Mouse (Mus musculus): ENCODE results near the gene Corin.

The Corin gene

GRCm38 (mm10) chr5:72443007-72443406 is 61.3 kb downstream of the Corin start:
- no peak for DNase-seq (ENCODE audit: low spot score in 2 of 2)

DNA sequence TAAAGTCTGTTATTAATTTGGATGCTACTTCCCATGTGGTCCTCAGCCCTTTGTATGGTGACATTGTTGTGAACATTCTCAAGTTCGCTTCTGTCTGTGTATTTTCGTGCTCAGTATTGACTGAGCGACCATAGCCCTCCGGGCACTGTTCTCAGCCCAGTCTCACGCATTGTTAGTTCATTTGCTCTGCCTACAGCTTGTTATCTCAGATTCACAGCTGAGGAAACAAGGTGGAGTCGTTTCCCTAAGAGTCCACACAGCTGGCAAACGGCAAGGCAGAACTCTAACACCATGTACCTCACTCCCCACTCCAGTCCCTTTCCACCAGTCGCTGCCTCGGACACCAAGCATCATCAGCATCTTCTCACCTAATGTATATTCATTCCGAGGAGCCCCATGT is 63.1 kb downstream of the Corin start:
- no peak for DNase-seq (ENCODE audit: low spot score in 2 of 2)

DNA sequence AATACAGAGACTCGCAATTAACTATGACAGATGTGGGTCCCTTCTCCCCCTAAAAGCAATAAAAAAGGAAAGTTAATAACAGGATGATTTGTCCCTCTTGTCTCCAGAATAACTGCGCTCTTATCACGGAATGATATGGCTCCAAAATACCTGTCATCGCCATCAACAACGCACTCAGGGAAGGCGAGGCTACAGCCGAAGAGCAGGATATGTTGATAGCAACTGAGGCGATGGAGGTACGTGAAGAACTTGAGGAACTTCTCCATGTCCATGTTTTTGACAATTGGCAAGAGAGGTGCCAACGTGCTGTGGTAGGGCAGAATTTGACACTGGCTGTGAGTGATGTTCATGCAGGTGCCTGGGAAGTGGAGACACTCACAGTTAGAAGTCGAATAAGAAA is 69.2 kb downstream of the Corin start:
- DNase-seq (ENCODE audit: low spot score in 2 of 2) = no peak

GRCm38 (mm10) chr5:72431856-72432255 is 72.4 kb downstream of the Corin start:
- no peak for DNase-seq (ENCODE audit: low spot score in 2 of 2)

DNA sequence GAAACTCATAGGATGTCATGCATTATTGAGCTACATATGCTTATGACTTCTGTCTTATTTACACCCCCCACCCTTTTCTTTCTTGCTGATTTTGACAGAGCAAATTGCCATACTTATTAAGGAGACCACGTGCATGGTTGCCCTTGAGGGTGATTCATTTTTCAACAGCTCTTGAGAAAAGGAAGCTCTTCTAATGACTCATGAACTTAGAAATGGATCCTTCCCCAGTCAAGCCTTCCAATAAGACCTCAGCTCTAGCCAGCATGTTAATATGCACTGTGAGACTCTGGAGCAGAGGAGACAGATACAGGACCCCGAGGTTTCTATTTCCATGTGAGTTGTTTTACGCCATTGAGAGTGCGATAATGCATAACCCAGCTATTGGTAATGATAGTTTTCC is 76.7 kb downstream of the Corin start:
- no peak for DNase-seq (ENCODE audit: low spot score in 2 of 2)

DNA sequence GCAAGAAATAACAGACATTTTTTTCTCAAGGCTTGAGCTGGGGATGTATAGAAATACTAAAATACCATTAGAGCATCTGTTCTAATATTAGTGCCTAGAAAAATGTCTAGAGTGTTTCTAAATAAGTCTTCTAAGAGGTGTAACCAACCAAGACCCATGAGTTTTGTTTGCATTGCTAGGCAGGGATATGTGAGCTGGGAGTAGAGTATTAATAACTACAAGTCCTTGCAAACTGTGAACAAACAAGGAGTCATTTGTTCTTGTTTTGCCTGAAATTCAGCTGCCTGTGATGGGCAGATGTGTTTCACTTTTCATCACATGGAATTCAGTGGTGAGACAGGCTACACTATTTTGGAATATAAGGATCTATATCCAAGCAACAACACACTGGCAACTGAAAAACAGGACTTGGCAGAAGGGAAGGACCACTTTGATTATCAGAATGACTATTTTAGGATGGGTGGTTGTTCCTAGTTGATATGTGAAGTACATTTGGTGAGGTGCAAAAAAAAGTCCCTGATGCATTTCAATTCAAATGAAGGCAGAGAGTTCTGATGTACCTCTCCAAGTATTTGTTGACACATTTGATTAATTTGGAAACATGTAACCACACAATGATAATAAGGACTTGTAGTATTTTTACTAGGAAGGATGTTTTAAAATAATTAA is 78.8 kb downstream of the Corin start:
- DNase-seq (ENCODE audit: low spot score in 2 of 2) = no peak

- DNase-seq (ENCODE audit: low spot score in 2 of 2) = no peak
Observed at GRCm38 (mm10) chr5:72411874-72412329, 92.4 kb downstream of the Corin start.

GRCm38 (mm10) chr5:72410841-72411240 is 93.4 kb downstream of the Corin start:
- no peak for DNase-seq (ENCODE audit: low spot score in 2 of 2)

- DNase-seq (ENCODE audit: low spot score in 2 of 2) = peak in 1 of 2 experiments; percentile 21
Observed at GRCm38 (mm10) chr5:72403376-72403775, 100.9 kb downstream of the Corin start.

DNA sequence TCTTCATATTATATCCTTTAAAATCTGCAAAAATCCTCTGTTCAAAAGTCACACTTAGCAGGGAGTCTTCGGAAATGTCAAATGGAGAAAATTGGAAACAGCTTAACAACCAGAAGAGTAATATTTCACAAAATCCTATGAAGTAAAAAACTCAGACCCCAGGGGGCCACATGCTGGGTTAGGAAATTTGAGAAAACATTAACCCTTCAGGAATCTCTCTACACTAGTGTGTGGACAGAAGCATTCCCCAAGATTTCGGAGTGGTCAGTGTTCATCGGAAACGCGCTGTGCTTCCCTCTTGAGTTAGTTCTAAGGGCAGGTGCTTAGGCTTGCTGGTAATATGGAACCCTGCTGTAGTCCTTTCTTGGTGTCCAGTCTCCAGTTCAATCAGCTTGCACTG is 101.4 kb downstream of the Corin start:
- DNase-seq (ENCODE audit: low spot score in 2 of 2) = peak in 1 of 2 experiments; percentile 5

DNA sequence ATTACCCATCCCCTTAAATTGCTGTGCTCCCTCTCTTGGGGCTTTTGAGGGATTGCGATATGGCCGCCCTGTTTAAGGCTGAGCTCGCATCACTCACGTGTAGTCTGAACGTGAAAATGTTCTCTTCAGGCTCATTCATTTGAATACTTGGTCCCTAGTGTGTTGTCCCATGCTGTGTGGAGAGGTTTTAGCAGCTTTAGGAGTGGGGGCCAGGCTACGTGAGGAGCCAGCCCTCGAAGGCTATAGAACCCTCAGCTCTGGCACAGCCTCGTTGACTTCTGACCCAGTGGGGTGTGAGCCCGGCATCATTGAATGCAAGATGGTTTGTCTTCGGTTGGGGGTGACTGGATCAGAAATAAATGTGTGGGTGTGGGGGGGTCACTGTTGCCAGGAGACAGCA is 102.5 kb downstream of the Corin start:
- no peak for DNase-seq (ENCODE audit: low spot score in 2 of 2)

- no peak for DNase-seq (ENCODE audit: low spot score in 2 of 2)
Observed at GRCm38 (mm10) chr5:72401251-72401650, 103.0 kb downstream of the Corin start.

- no peak for DNase-seq (ENCODE audit: low spot score in 2 of 2)
Observed at GRCm38 (mm10) chr5:72382148-72382547, 122.1 kb downstream of the Corin start.

DNA sequence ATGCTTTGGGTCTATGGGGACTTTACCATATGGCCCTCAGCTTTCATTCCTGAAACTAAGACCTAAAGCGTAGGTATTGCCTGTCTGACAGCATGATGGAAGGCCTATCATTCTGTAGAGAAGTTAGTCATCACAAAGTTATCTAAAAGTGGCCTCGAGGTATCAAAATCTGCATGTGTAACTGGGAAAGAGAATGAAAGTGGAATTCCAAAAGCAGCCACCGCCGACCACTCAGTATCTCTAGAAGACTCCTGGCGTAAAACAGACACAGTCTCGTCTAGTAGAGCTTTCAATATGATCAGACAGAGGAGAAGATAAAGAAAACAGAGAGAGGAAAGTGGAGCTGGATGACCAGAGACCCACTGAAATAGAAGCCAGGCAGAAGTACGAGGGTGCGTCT is 123.7 kb downstream of the Corin start:
- no peak for DNase-seq (ENCODE audit: low spot score in 2 of 2)

GRCm38 (mm10) chr5:72368004-72368403 is 136.3 kb downstream of the Corin start:
- no peak for DNase-seq (ENCODE audit: low spot score in 2 of 2)

- DNase-seq (ENCODE audit: low spot score in 2 of 2) = no peak
Observed at GRCm38 (mm10) chr5:72365801-72366200, 138.5 kb downstream of the Corin start.

DNA sequence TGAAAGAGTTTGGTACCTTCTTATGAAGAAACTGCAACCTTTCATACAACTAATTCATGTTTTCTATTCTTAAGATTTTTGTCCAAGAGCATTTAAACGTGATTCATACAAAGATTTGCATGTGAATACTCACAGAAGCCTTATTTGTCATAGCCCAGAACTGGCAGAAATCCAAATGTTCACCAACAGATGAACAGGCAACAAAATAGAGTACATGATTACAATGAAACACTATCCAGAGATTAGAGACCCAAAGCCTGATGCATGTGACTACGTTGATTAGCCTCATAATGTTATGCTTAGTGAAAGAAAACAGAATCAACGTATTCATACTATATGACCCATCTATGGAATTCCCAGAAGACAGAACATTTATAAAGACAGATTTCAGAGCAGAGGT is 140.4 kb downstream of the Corin start:
- DNase-seq (ENCODE audit: low spot score in 2 of 2) = no peak

- no peak for DNase-seq (ENCODE audit: low spot score in 2 of 2)
Observed at GRCm38 (mm10) chr5:72353746-72354145, 150.5 kb downstream of the Corin start.

DNA sequence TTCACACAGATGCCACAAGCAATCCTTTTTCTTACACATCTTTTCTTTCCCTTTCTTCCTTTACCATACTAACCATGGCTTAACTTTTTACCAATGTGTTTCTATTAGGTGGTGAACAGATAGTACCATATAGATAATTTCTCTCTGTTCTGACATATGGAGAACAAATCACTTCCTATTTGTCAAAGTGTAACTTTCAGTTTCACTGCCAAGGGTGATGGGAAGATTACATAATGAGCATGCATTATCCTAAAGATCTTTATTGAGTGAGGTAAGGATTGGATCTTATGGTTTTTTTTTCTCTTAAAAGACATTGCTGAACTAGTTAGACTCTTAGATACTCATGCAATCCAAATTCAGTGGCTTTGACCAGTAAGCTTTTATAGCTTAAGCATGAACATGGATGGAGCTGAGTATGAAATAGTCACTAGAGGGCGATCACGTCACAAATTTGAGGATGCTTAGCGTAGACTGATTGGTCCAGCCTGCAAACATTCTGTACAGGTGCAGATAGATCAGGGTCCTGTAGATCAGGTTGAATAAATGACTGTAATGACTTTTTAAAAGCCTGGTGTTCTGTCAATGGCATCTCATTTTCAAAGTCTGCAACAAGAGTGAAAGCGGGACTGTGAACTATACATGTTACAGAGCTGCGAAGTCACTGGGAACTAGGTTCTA is 154.1 kb downstream of the Corin start:
- peak in 1 of 2 experiments; percentile 26 for DNase-seq (ENCODE audit: low spot score in 2 of 2)

DNA sequence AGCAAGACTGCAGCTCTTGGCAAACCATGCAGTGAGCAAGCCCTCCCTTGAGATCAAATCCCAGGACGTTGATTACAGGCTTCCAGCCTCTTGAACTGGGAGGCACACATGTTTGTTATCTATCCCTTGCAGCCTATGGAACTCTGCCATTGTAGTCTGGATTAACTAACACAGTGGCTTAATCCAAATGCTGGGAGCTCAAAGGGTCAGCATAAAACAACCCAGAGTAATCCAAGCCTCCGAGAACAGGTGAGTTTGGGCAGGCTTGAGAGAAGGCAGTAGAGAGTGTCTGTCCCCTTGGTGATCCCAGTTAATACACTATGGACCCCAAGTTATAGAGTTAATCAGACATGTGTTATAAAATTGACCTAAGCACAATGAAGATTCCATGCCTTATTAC is 155.7 kb downstream of the Corin start:
- no peak for DNase-seq (ENCODE audit: low spot score in 2 of 2)

GRCm38 (mm10) chr5:72335873-72336272 is 168.4 kb downstream of the Corin start:
- no peak for DNase-seq (ENCODE audit: low spot score in 2 of 2)

DNA sequence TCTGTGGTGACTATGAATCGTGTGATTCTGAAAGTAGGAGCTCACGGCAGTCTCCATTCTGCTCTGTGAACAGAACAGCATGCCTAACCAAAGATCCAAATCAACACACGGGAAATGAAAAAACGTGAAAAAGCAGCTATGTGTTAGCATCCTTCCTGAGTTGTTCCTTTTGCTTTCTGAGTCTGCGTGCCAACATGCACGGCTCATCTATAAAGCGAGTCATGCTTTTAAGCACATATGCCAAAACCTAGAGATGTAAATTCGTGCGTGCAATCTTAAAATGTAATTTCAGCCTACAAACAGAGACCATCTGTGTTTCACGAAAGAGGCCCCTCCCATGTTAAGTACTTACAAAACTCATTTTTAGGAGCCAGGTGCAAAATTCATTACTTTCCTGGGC is 171.4 kb downstream of the Corin start:
- peak in 1 of 2 experiments; percentile 5 for DNase-seq (ENCODE audit: low spot score in 2 of 2)

DNA sequence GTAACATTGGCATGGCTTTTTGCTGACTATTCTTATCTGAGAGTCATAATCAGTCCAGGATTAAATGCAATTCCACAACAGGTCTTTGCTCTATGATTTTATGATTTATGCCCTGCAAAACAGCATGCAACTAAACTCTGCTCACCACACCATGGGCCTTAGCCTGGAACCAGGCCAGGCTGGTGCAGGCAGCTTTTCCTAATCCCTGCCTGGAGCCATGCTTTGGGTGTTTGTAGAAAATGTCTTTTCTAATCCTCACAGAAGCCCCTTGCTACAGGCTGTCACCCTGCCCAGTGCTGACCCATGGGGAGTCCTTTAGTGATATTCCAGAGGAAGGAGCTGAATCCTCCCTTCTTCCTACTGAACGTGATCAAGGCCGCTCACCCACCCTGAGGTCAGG is 173.1 kb downstream of the Corin start:
- DNase-seq (ENCODE audit: low spot score in 2 of 2) = no peak

Data from right cerebral cortex, postnatal 36 days (tissue).